Mouse (Mus musculus) limb, embryonic 14.5 days (tissue): ENCODE results near the gene Ptgdr. TPM values are rescaled to one million over a fixed set of nuclear protein-coding genes. Genes with fewer than 3 reads are reported as not detected.
"Not testable (repeated sequence)": the region's sequence is repeated elsewhere in the genome, so short reads cannot be mapped to it uniquely, and the experiment has no call there.

Experiments used
- ATAC-seq: fragments of 200-750 bp; cut with Nextera tagmentation; 2 replicates; pipeline ENCODE4 v1.8.0; 2017; ENCODE audit warnings: low read depth, moderate number of reproducible peaks, moderate TSS enrichment; ENCODE audit not compliant: low FRiP score
- DNase-seq: peaks from one replicate; pipeline ENCODE4 v3.0.0-alpha.2; 2015; ENCODE audit warnings: low spot score
- H3K27ac ChIP-seq: fragments of 300-500 bp; sonication (generic); replicated peaks from 2 replicates; pipeline ENCODE4 v1.5.1; 2014; ENCODE audit warnings: low read depth, mild to moderate bottlenecking, low read length, moderate library complexity, mixed read lengths
- H3K27me3 ChIP-seq: fragments of 300-500 bp; sonication (generic); 2 replicates; pipeline ENCODE4 v1.6.1; 2014; ENCODE audit warnings: low read length, mixed read lengths; ENCODE audit not compliant: control insufficient read depth, insufficient read depth
- H3K36me3 ChIP-seq: fragments of 300-500 bp; sonication (generic); 2 replicates; pipeline ENCODE4 v1.6.1; 2014; ENCODE audit warnings: mild to moderate bottlenecking, low read length, moderate library complexity, mixed read lengths; ENCODE audit not compliant: control insufficient read depth, insufficient read depth
- H3K4me1 ChIP-seq: fragments of 300-500 bp; sonication (generic); 2 replicates; pipeline ENCODE4 v1.6.1; 2014; ENCODE audit warnings: antibody characterized with exemption, low read length, mixed read lengths; ENCODE audit not compliant: control insufficient read depth, insufficient read depth
- H3K4me2 ChIP-seq: fragments of 300-500 bp; sonication (generic); replicated peaks from 2 replicates; pipeline ENCODE4 v1.6.1; 2014; ENCODE audit warnings: low read depth, mild to moderate bottlenecking, low read length, moderate library complexity; ENCODE audit not compliant: severe bottlenecking
- H3K4me3 ChIP-seq: fragments of 300-500 bp; sonication (generic); replicated peaks from 2 replicates; pipeline ENCODE4 v1.5.1; 2014; ENCODE audit warnings: low read length
- H3K9ac ChIP-seq: fragments of 300-500 bp; sonication (generic); 2 replicates; pipeline ENCODE4 v1.6.1; 2014; ENCODE audit warnings: mild to moderate bottlenecking, low read depth, low read length, moderate library complexity; ENCODE audit not compliant: severe bottlenecking
- H3K9me3 ChIP-seq: fragments of 300-500 bp; sonication (generic); 2 replicates; pipeline ENCODE4 v1.6.1; 2016; ENCODE audit warnings: low read length; ENCODE audit not compliant: control insufficient read depth
- POLR2A ChIP-seq: fragments of 200-500 bp; IDR thresholded peaks from 2 replicates; pipeline ENCODE4 v1.8.0; 2012; ENCODE audit warnings: inconsistent platforms, mild to moderate bottlenecking, moderate library complexity, borderline replicate concordance; ENCODE audit not compliant: insufficient read depth, insufficient read length; ENCODE audit errors: extremely low read depth
- WGBS: fragments of 180-500 bp; shearing (Covaris S2); extraction: QIAGEN DNeasy Blood & Tissue Kit; methylation state at CpG from one replicate; pipeline ENCODE4 v1.1.7; 2014; 5-methylcytosine and 5-hydroxymethylcytosine counted together
- polyA plus RNA-seq, 2 experiments: library from polyadenylated mRNA; depleted of rRNA in 1 of 2; stranded (reverse) in 1 of 2; unstranded in 1 of 2; fragments of >200 nt; fragmentation: Nextera tagmentation in 1 of 2; extraction: Ambion mirVana in 1 of 2; gene quantifications; 2 replicates each; pipeline versions ENCODE4 v1.2.1 to v1.2.3; 2012 to 2014

Gene Ptgdr
- polyA plus RNA-seq, 2 experiments: 0.10 to 0.25 TPM

GRCm38 (mm10) chr14:44847740-44848139 lies 11.4 kb downstream of the Ptgdr start:
- ATAC-seq (no peak), DNase-seq (no peak)
- no peaks in the 10 kb centered on the region for H3K9me3 ChIP-seq
- no peak overlapping the region for H3K4me2 ChIP-seq
- no peak overlapping the region for H3K27ac ChIP-seq
- no peak overlapping the region for H3K4me3 ChIP-seq
- TF ChIP-seq POLR2A: no peak
- H3K36me3 ChIP-seq: no peaks in the 10 kb centered on the region
- H3K4me1 ChIP-seq: 0 out of 2 replicates have a peak, but pooled peaks cover 2% of the 10 kb centered on the region
- H3K27me3 ChIP-seq: no peaks in the 10 kb centered on the region
- WGBS: 85% methylated on average over 2 of the region's 2 CpGs
- H3K9ac ChIP-seq: no peak overlapping the region

GRCm38 (mm10) chr14:44846558-44847263 lies 12.5 kb downstream of the Ptgdr start:
- H3K4me1 ChIP-seq: 0 out of 2 replicates have a peak, but pooled peaks cover 2% of the 10 kb centered on the region
- ATAC-seq: no peak
- H3K9ac ChIP-seq: no peak overlapping the region
- no peak overlapping the region for H3K4me2 ChIP-seq
- H3K27ac ChIP-seq: no peak overlapping the region
- no peak for DNase-seq
- WGBS: 70% methylated on average over 6 of the region's 6 CpGs
- no peak overlapping the region for H3K4me3 ChIP-seq
- no peaks in the 10 kb centered on the region for H3K36me3 ChIP-seq
- no peak for TF ChIP-seq POLR2A
- no peaks in the 10 kb centered on the region for H3K27me3 ChIP-seq
- H3K9me3 ChIP-seq: no peaks in the 10 kb centered on the region

- Histone ChIP-seq H3K4me1 (0 out of 2 replicates have a peak, but pooled peaks cover 2% of the 10 kb centered on the region), H3K4me3 (no peak overlapping the region), H3K9ac (no peak overlapping the region; the same call in 1 of the 2 replicates)
Observed at GRCm38 (mm10) chr14:44843768-44844755, 15.1 kb downstream of the Ptgdr start.

GRCm38 (mm10) chr14:44838685-44839084 lies 20.5 kb downstream of the Ptgdr start:
- no peak for TF ChIP-seq POLR2A
- Histone ChIP-seq H3K27ac (no peak overlapping the region), H3K9me3 (no peaks in the 10 kb centered on the region), H3K4me1 (0 out of 2 replicates have a peak, but pooled peaks cover under 1% of the 10 kb centered on the region), H3K36me3 (no peaks in the 10 kb centered on the region), H3K27me3 (no peaks in the 10 kb centered on the region), H3K9ac (no peak overlapping the region), H3K4me2 (no peak overlapping the region), H3K4me3 (no peak overlapping the region)
- DNase-seq (no peak), ATAC-seq (no peak)
- 59% methylated on average over 1 of the region's 1 CpGs for WGBS

More at GRCm38 (mm10) chr14:44843768-44844755, 15.1 kb downstream of the Ptgdr start:
- DNase-seq (no peak), ATAC-seq (no peak)
- Histone ChIP-seq H3K4me2 (0 out of 2 replicates have a peak overlapping the region, but pooled peaks have one; percentile 19), H3K27me3 (no peaks in the 10 kb centered on the region), H3K36me3 (no peaks in the 10 kb centered on the region), H3K27ac (no peak overlapping the region), H3K9me3 (no peaks in the 10 kb centered on the region)
- WGBS: 39% methylated on average over 15 of the region's 15 CpGs
- no peak for TF ChIP-seq POLR2A

- Histone ChIP-seq H3K4me3 (no peak overlapping the region), H3K9ac (no peak overlapping the region), H3K27me3 (no peaks in the 10 kb centered on the region), H3K4me2 (no peak overlapping the region), H3K27ac (no peak overlapping the region), H3K4me1 (no peaks in the 10 kb centered on the region), H3K9me3 (no peaks in the 10 kb centered on the region), H3K36me3 (no peaks in the 10 kb centered on the region)
- ATAC-seq (no peak), DNase-seq (no peak)
- 81% methylated on average over 2 of the region's 2 CpGs for WGBS
- TF ChIP-seq POLR2A: no peak
Observed at GRCm38 (mm10) chr14:44835132-44835531, 24.0 kb downstream of the Ptgdr start.

- 37% methylated on average over 2 of the region's 3 CpGs for WGBS
- H3K27ac ChIP-seq: not testable (repeated sequence)
Observed at GRCm38 (mm10) chr14:44834134-44834533, 25.0 kb downstream of the Ptgdr start.

GRCm38 (mm10) chr14:44833096-44833495 lies 26.1 kb downstream of the Ptgdr start:
- H3K9me3 ChIP-seq, H3K36me3 ChIP-seq, H3K27me3 ChIP-seq, H3K9ac ChIP-seq, H3K4me1 ChIP-seq, ATAC-seq, H3K4me3 ChIP-seq, H3K27ac ChIP-seq, DNase-seq, H3K4me2 ChIP-seq: not testable (repeated sequence)
- 92% methylated on average over 4 of the region's 4 CpGs for WGBS

More at GRCm38 (mm10) chr14:44834134-44834533, 25.0 kb downstream of the Ptgdr start:
- not testable (repeated sequence) for ATAC-seq, DNase-seq, H3K36me3 ChIP-seq, H3K27me3 ChIP-seq, H3K4me3 ChIP-seq, H3K9me3 ChIP-seq, H3K4me1 ChIP-seq, H3K9ac ChIP-seq, H3K4me2 ChIP-seq
